ENCODE assay signal across 9 mouse cellular contexts in genomic region chr9:57650786-57651311, GRCm38 (mm10). TPM values are rescaled to one million over a fixed set of nuclear protein-coding genes. Genes with fewer than 3 reads are reported as not detected.
DNase-seq lines count a peak whose midpoint lies in the region; ATAC-seq and TF ChIP-seq lines count a peak whose summit lies in the region.
"Had no signal": no experiment of that assay in that cellular context is flagged by ENCODE, and none has a peak within 500 bp of the region (broad histone marks: within the 10 kb centered on the region; RNA-seq: fewer than 3 reads in every experiment).

No protein-coding gene starts in this region.

- TF ChIP-seq CTCF in MEL (IDR thresholded peaks at IDR 0.05 in 2 of 3, conservative IDR thresholded peaks at IDR 0.05 in 1 of 3; ENCODE audit: control insufficient read depth in 1 of 3, insufficient read depth in 1 of 3, low read depth in 2 of 3, low read length in 3 of 3, poor library complexity in 1 of 3, severe bottlenecking in 1 of 3) = no peak
- no peak for TF ChIP-seq CTCF in heart, postnatal 0 days (IDR thresholded peaks at IDR 0.05; ENCODE audit: low read depth)

- no peak for TF ChIP-seq RAD21 in MEL (IDR thresholded peaks at IDR 0.05; ENCODE audit: low read depth, low read length)

- no peak overlapping the region for H3K4me2 ChIP-seq in heart, embryonic 11.5 days
- H3K4me2 ChIP-seq in heart, postnatal 0 days (ENCODE audit: low read depth, low read length) = no peak overlapping the region; the same call in 1 of the 2 replicates

- no peak overlapping the region for H3K27ac ChIP-seq in heart, embryonic 11.5 days (ENCODE audit: low read depth, low read length)
- peak overlapping the region; percentile 94 for H3K27ac ChIP-seq in MEL (ENCODE audit: control insufficient read depth, low read depth, low read length)
- H3K27ac ChIP-seq in heart, postnatal 0 days (ENCODE audit: low read depth) = peak overlapping the region; percentile 58; the same call in 1 of the 2 replicates

- no peak for DNase-seq in heart, postnatal 4 days
- peak; percentile 90 for DNase-seq in MEL (ENCODE audit: low read depth, low spot score)
- no peak for DNase-seq in heart, postnatal 0 days (ENCODE audit: low spot score)
- no peak for DNase-seq in left cerebral cortex, adult 8-10 months (ENCODE audit: low spot score in 2 of 2)
- DNase-seq in right cerebral cortex, postnatal 36 days (ENCODE audit: low spot score in 2 of 2) = no peak
- DNase-seq in layer of hippocampus, adult 18-20 months (ENCODE audit: low spot score in 2 of 2) = no peak

- H3K4me3 ChIP-seq in heart, embryonic 11.5 days (ENCODE audit: low read depth, low read length) = no peak overlapping the region
- H3K4me3 ChIP-seq in MEL (ENCODE audit: control insufficient read depth in 1 of 2, insufficient read depth in 1 of 2, low read depth in 2 of 2, low read length in 2 of 2) = peak overlapping the region; percentile 4 to 31; a peak in 3 of 4 replicates
- no peak overlapping the region for H3K4me3 ChIP-seq in heart, postnatal 0 days (ENCODE audit: low read depth, low read length)

- ATAC-seq in heart, embryonic 11.5 days (replicated peaks; ENCODE audit: insufficient number of reproducible peaks, low FRiP score, low TSS enrichment) = no peak
- no peak for ATAC-seq in heart, postnatal 0 days (ENCODE audit: insufficient read depth, low read depth)
- peak; percentile 32 for ATAC-seq in megakaryocyte progenitor cell, adult 5-6 weeks (replicated peaks; ENCODE audit: poor library complexity)

- H3K4me1 ChIP-seq in heart, embryonic 11.5 days (ENCODE audit: control insufficient read depth, insufficient read depth, low read length) = peaks cover 10% of the 10 kb centered on the region; the same call in 1 of the 2 replicates
- peaks cover 14 to 38% of the 10 kb centered on the region in 2 experiments for H3K4me1 ChIP-seq in MEL (ENCODE audit: control insufficient read depth in 1 of 2, insufficient read depth in 2 of 2, low read length in 2 of 2)
- H3K4me1 ChIP-seq in heart, postnatal 0 days (ENCODE audit: control insufficient read depth, insufficient read depth) = peaks cover 9% of the 10 kb centered on the region; the same call in 1 of the 2 replicates

- peak; percentile 42 to 45; a peak in 3 of 4 replicates for TF ChIP-seq EP300 in MEL (IDR thresholded peaks at IDR 0.05; ENCODE audit: low read depth in 1 of 2, low read length in 2 of 2)
- TF ChIP-seq EP300 in heart, postnatal 0 days (IDR thresholded peaks at IDR 0.05; ENCODE audit: low read depth) = no peak

- TF ChIP-seq POLR2A in MEL (IDR thresholded peaks at IDR 0.05; ENCODE audit: control insufficient read depth in 1 of 2, insufficient read depth in 1 of 2, low read depth in 1 of 2, low read length in 2 of 2, poor library complexity in 1 of 2) = peak; percentile 44 to 76; a peak in 2 of 4 replicates

- WGBS in heart, embryonic 11.5 days (ENCODE audit: insufficient replicate concordance) = 30% methylated on average over 6 of the region's 6 CpGs
- 43% methylated on average over 6 of the region's 6 CpGs for WGBS in heart, postnatal 0 days

- H3K79me2 ChIP-seq in MEL (ENCODE audit: control insufficient read depth, insufficient read depth, low read length, poor library complexity) = no peaks in the 10 kb centered on the region

- H3K36me3 ChIP-seq in heart, embryonic 11.5 days (ENCODE audit: control insufficient read depth, insufficient read depth, low read length) = no peaks in the 10 kb centered on the region
- peaks cover 0 to 27% of the 10 kb centered on the region in 2 experiments; a peak in 2 of 4 replicates for H3K36me3 ChIP-seq in MEL (ENCODE audit: control insufficient read depth in 1 of 2, insufficient read depth in 2 of 2, low read length in 2 of 2)
- no peaks in the 10 kb centered on the region for H3K36me3 ChIP-seq in heart, postnatal 0 days (replicated peaks; ENCODE audit: control insufficient read depth, insufficient read depth, low read length)

- H3K9ac ChIP-seq in heart, embryonic 11.5 days (ENCODE audit: low read depth, low read length) = 0 out of 2 replicates have a peak overlapping the region, but pooled peaks have one; percentile 28
- H3K9ac ChIP-seq in MEL (ENCODE audit: control insufficient read depth, low read depth, low read length, poor library complexity, severe bottlenecking) = peak overlapping the region; percentile 70
- no peak overlapping the region for H3K9ac ChIP-seq in heart, postnatal 0 days (replicated peaks; ENCODE audit: low read depth, low read length)

- H3K27me3 ChIP-seq in heart, embryonic 11.5 days (ENCODE audit: control insufficient read depth, insufficient read depth, low read length) = peaks cover 20% of the 10 kb centered on the region
- H3K27me3 ChIP-seq in MEL (ENCODE audit: control insufficient read depth in 1 of 2, insufficient read depth in 2 of 2, low read length in 2 of 2) = no peaks in the 10 kb centered on the region
- no peaks in the 10 kb centered on the region for H3K27me3 ChIP-seq in heart, postnatal 0 days (ENCODE audit: control insufficient read depth, insufficient read depth, low read length)

- no peaks in the 10 kb centered on the region for H3K9me3 ChIP-seq in heart, embryonic 11.5 days (replicated peaks; ENCODE audit: control insufficient read depth, low read length)
- H3K9me3 ChIP-seq in MEL (replicated peaks; ENCODE audit: insufficient read depth, low read length) = no peaks in the 10 kb centered on the region
- H3K9me3 ChIP-seq in heart, postnatal 0 days (replicated peaks; ENCODE audit: control insufficient read depth, low read length) = no peaks in the 10 kb centered on the region

RNA-seq across cellular contexts. Expression of gene Csk, which starts 2.6 kb away (rescaled TPM):
- 15.9 and 18.6 TPM in 2 replicates for polyA plus RNA-seq in heart, embryonic 11.5 days (2014; fragmentation: Nextera tagmentation; extraction: Ambion mirVana)
- 10 to 100 TPM; 42.1 to 47.0 TPM for total RNA-seq in heart, postnatal 4 days (2021)
- 213 and 215 TPM in 2 replicates for total RNA-seq in MEL (2012; rRNA removed)
- polyA plus RNA-seq in MEL (2012; ENCODE audit: insufficient read depth in 1 of 2, insufficient read length in 2 of 2, low read depth in 1 of 2, low replicate concordance in 2 of 2, missing spikeins in 1 of 2) = 100 to 1,000 TPM in 1 of 2 experiments, not detected in 1; 338 TPM
- 44.6 and 54.2 TPM in 2 replicates for total RNA-seq in heart, postnatal 0 days (2014; rRNA removed; ENCODE audit: low replicate concordance)
- polyA plus RNA-seq in heart, postnatal 0 days (2015; fragmentation: Nextera tagmentation; extraction: Ambion mirVana) = 10.8 and 13.9 TPM in 2 replicates
- total RNA-seq in megakaryocyte progenitor cell, adult 5-6 weeks (2015) = 58.6 and 71.3 TPM in 2 replicates
- 119 and 152 TPM in 2 replicates for total RNA-seq in megakaryocyte progenitor cell, adult 5-6 weeks (2017)
- total RNA-seq in left cerebral cortex, adult 8-10 months (2022) = 10 to 100 TPM; 36.0 to 44.4 (median 41.6) TPM
- 10 to 100 TPM; 36.4 to 37.1 TPM for total RNA-seq in layer of hippocampus, adult 18-20 months (2021)

RNA-seq across cellular contexts. Expression of gene Lman1l, which starts 30.3 kb away (rescaled TPM):
- not detected in 2 replicates for polyA plus RNA-seq in heart, embryonic 11.5 days (2014; fragmentation: Nextera tagmentation; extraction: Ambion mirVana)
- not detected for total RNA-seq in heart, postnatal 4 days (2021)
- 0.08 TPM in 1 of 2 replicates, not detected in the other for total RNA-seq in MEL (2012; rRNA removed)
- under 1 TPM in 1 of 2 experiments, not detected in 1; 0.11 TPM for polyA plus RNA-seq in MEL (2012; ENCODE audit: insufficient read depth in 1 of 2, insufficient read length in 2 of 2, low read depth in 1 of 2, low replicate concordance in 2 of 2, missing spikeins in 1 of 2)
- 0.15 TPM in 1 of 2 replicates, not detected in the other for total RNA-seq in heart, postnatal 0 days (2014; rRNA removed; ENCODE audit: low replicate concordance)
- polyA plus RNA-seq in heart, postnatal 0 days (2015; fragmentation: Nextera tagmentation; extraction: Ambion mirVana) = not detected in 2 replicates
- total RNA-seq in megakaryocyte progenitor cell, adult 5-6 weeks (2015) = not detected in 2 replicates
- total RNA-seq in megakaryocyte progenitor cell, adult 5-6 weeks (2017) = not detected in 2 replicates
- not detected for total RNA-seq in left cerebral cortex, adult 8-10 months (2022)
- total RNA-seq in layer of hippocampus, adult 18-20 months (2021) = not detected
- total RNA-seq: left cerebral cortex, postnatal 10 days had no signal

RNA-seq across cellular contexts. Expression of gene Cyp1a2, which starts 32.7 kb away (rescaled TPM):
- polyA plus RNA-seq in heart, embryonic 11.5 days (2014; fragmentation: Nextera tagmentation; extraction: Ambion mirVana) = not detected in 2 replicates
- not detected for total RNA-seq in heart, postnatal 4 days (2021)
- not detected in 2 replicates for total RNA-seq in MEL (2012; rRNA removed)
- not detected for polyA plus RNA-seq in MEL (2012; ENCODE audit: insufficient read depth in 1 of 2, insufficient read length in 2 of 2, low read depth in 1 of 2, low replicate concordance in 2 of 2, missing spikeins in 1 of 2)
- not detected in 2 replicates for total RNA-seq in heart, postnatal 0 days (2014; rRNA removed; ENCODE audit: low replicate concordance)
- not detected in 2 replicates for polyA plus RNA-seq in heart, postnatal 0 days (2015; fragmentation: Nextera tagmentation; extraction: Ambion mirVana)
- not detected in 2 replicates for total RNA-seq in megakaryocyte progenitor cell, adult 5-6 weeks (2015)
- total RNA-seq in megakaryocyte progenitor cell, adult 5-6 weeks (2017) = not detected in 2 replicates
- not detected for total RNA-seq in left cerebral cortex, adult 8-10 months (2022)
- total RNA-seq in layer of hippocampus, adult 18-20 months (2021) = not detected
- total RNA-seq: left cerebral cortex, postnatal 10 days had no signal

RNA-seq across cellular contexts. Expression of gene Cyp1a1, which starts 36.9 kb away (rescaled TPM):
- polyA plus RNA-seq in heart, embryonic 11.5 days (2014; fragmentation: Nextera tagmentation; extraction: Ambion mirVana) = not detected in 2 replicates
- not detected for total RNA-seq in heart, postnatal 4 days (2021)
- total RNA-seq in MEL (2012; rRNA removed) = 0.04 and 0.07 TPM in 2 replicates
- under 1 TPM in 1 of 2 experiments, not detected in 1; 0.26 TPM for polyA plus RNA-seq in MEL (2012; ENCODE audit: insufficient read depth in 1 of 2, insufficient read length in 2 of 2, low read depth in 1 of 2, low replicate concordance in 2 of 2, missing spikeins in 1 of 2)
- not detected in 2 replicates for total RNA-seq in heart, postnatal 0 days (2014; rRNA removed; ENCODE audit: low replicate concordance)
- polyA plus RNA-seq in heart, postnatal 0 days (2015; fragmentation: Nextera tagmentation; extraction: Ambion mirVana) = 0.05 TPM in 1 of 2 replicates, not detected in the other
- 0.39 TPM in 1 of 2 replicates, not detected in the other for total RNA-seq in megakaryocyte progenitor cell, adult 5-6 weeks (2015)
- 0.20 TPM in 1 of 2 replicates, not detected in the other for total RNA-seq in megakaryocyte progenitor cell, adult 5-6 weeks (2017)
- total RNA-seq in left cerebral cortex, adult 8-10 months (2022) = under 1 TPM; 0.14 to 0.25 (median 0.19) TPM
- total RNA-seq in layer of hippocampus, adult 18-20 months (2021) = under 1 TPM; 0.12 to 0.13 TPM

RNA-seq across cellular contexts. Expression of gene Cplx3, which starts 44.8 kb away (rescaled TPM):
- not detected in 2 replicates for polyA plus RNA-seq in heart, embryonic 11.5 days (2014; fragmentation: Nextera tagmentation; extraction: Ambion mirVana)
- total RNA-seq in heart, postnatal 4 days (2021) = not detected
- total RNA-seq in MEL (2012; rRNA removed) = not detected in 2 replicates
- polyA plus RNA-seq in MEL (2012; ENCODE audit: insufficient read depth in 1 of 2, insufficient read length in 2 of 2, low read depth in 1 of 2, low replicate concordance in 2 of 2, missing spikeins in 1 of 2) = not detected
- total RNA-seq in heart, postnatal 0 days (2014; rRNA removed; ENCODE audit: low replicate concordance) = not detected in 2 replicates
- 0.07 TPM in 1 of 2 replicates, not detected in the other for polyA plus RNA-seq in heart, postnatal 0 days (2015; fragmentation: Nextera tagmentation; extraction: Ambion mirVana)
- total RNA-seq in megakaryocyte progenitor cell, adult 5-6 weeks (2015) = not detected in 2 replicates
- total RNA-seq in megakaryocyte progenitor cell, adult 5-6 weeks (2017) = not detected in 2 replicates
- total RNA-seq in left cerebral cortex, adult 8-10 months (2022) = 10 to 100 TPM; 15.3 to 21.3 (median 19.1) TPM
- 1 to 10 TPM; 1.9 to 4.7 TPM for total RNA-seq in layer of hippocampus, adult 18-20 months (2021)

Comparison
In these comparisons a context has a peak if more than half of its experiments do, and no peak if none do; other contexts are left out.
1. H3K4me3 ChIP-seq: peak in MEL (2 of 2); none in heart, embryonic 11.5 days (single experiment) and heart, postnatal 0 days (single experiment).